Mouse (Mus musculus) lung, adult 2 months (tissue): Measurements from ENCODE around the gene Usp35.

Experiments used
- CTCF ChIP-seq: fragments of 200-500 bp; IDR thresholded peaks from 2 replicates; pipeline ENCODE4 v1.5.1; 2011; ENCODE audit warnings: mild to moderate bottlenecking, low read length, control low read depth; ENCODE audit not compliant: insufficient read depth
- POLR2A ChIP-seq: fragments of 200-500 bp; IDR thresholded peaks from 2 replicates; pipeline ENCODE4 v1.6.1; 2011; ENCODE audit warnings: low read depth, mild to moderate bottlenecking, control low read depth, low read length, borderline replicate concordance; ENCODE audit errors: extremely low read depth

DNA sequence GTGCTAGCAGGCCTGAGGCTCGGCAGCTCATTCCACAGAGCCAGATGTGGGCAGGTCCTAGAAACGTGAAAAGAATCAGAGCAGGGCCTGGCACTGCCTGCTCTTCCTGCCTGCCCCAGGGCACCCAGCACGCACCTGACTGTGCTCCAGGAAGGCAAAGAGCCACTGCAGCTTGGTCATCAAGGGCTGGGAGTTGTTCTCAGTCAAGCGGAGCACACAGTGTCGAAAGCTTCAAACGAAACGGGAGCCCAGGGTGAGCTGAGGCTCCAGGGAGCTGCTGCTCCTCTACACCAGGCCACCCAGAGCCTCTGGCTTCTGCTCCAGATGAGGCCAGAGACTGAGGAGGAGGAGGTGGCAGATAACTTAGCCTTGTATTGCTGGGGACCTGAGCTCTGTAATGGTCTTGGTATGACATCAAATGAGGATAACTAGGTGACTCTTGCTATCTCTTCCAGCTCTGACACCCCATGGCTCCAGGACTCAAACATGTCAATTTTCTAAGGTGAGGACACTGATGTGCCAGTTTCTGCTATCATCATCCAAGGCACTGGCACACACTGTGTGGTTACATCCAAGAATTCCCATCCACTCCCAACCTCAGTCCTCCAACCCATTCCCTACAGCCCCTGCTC lies 18.3 kb downstream of the Usp35 start:
- TF ChIP-seq POLR2A, result no peak
- TF ChIP-seq CTCF, result no peak
